Mouse (Mus musculus) c-Kit-positive CD71-positive TER-119-negative erythroid progenitor cells, embryonic 14.5 days (primary cell): ENCODE measurements at regions not wholly inside any gene's neighbourhood (a gene's known extent, or its start where the extent isn't known, plus 50 kb on each side); places are given as distances from the start of the nearest gene placed in this dataset.

Experiments used
- DNase-seq: peaks from one replicate; pipeline ENCODE4 v3.0.0-alpha.2; 2013; ENCODE audit warnings: low read depth

- no peak for DNase-seq
Measured at GRCm38 (mm10) chr9:112014796-112015195, 220.9 kb downstream of the Arpp21 start.

DNA sequence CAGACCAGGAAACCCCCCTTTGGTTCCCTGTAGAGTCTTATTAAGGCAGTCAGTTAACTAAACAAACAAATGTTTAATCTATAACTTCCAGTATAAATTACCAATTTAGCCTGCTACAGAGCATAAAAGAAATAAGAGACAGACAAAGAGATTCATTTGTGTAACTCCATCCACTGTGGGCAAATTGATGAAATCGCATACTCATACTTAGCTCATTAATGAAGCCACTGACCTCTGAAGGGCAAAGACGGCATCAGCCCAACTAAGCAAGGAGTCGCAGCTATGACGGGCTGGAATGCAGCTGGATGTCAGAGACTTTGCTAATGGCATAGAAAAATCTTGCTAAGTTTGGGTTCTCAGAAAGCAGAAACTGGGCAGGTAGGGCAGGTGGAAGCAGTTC lies 241.3 kb downstream of the Arpp21 start:
- no peak for DNase-seq

DNA sequence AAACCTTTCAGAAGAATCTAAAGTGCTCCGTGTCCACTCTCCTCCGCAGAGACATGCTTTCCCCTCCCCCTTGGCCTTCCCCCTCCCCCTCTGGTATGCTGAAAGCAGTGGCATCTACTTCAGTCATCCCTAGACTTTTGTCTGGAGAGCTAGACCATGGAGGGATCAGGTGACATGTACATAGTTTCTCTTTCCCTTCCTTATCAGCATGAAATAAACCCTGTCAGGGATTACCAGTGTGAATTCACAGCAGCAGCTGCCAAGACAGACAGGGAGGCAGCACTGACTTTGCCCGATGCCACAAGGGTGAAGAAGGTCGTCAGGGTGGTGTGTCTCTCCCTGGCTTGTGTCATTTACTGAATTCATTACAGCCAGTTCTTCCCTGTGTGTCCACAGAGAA lies 241.9 kb downstream of the Arpp21 start:
- no peak for DNase-seq

DNA sequence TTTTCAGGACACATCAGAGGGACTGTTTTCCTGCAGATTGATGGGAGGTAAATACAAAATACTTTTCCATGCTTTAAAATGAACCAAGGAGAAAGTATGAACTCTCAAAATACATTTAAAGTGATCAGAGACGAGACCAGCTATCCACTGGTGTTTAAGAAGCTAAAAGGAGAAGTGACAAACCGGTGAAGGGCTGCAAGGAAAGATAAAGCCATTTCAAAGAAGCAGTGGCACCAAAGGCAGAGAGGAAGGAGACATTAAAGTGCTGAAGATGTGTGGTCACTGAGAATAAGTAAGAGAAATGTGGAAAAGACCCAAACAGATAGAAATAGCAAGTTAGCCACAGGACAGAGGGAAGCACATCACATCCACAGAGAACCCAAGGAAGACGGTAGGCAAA lies 245.7 kb downstream of the Arpp21 start:
- no peak for DNase-seq

DNA sequence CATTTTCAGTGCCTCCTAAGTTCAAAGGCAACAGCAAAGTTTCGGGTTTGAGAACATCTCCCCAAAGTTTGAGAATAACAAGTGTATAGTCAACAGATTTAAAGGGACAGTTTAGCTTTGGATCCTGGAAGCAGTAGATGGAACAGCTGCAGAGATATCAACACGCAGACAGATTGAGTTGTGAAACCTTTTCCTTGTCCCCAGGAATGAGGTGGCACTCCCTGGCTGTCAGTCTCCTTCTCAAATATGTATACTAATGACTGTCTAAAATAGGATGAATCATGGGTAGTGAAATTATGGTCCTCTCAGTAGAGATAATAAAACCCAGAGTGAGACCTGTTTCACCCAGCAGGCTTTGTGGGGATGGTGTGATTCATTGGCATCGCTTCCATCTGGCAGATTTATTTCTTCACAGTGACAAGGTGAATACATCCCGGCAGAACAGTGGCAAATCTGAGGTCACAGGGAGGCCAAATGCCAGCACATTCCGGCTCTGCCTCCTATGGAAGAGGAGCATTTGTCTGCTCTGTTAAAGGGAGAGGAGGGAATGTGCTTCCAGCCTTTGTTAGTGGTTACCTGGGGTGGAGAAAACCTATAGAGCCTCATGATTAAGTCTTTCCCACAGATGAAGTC lies 272.2 kb downstream of the Arpp21 start:
- no peak for DNase-seq

DNA sequence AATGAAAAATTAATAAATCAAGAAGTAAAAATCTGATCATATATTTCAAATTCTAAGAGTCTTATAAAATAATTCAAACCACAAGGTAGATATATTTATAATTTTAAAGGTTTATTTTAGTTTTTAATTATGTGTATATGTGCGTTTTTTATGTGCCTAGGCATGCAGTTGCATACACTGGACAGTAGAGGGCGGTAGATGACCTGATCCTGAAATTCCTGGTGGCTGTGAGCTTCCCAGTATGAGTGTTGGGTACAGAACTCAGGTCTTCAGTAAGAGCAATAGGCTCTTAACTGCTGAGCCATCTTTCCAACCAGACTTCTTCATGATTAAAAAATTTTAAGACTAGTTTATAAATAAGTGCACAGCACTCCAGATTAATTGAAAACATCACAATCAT lies 267.7 kb upstream of the Stac start:
- DNase-seq: no peak

GRCm38 (mm10) chr9:111939271-111940067 lies 249.3 kb upstream of the Stac start:
- no peak for DNase-seq

DNA sequence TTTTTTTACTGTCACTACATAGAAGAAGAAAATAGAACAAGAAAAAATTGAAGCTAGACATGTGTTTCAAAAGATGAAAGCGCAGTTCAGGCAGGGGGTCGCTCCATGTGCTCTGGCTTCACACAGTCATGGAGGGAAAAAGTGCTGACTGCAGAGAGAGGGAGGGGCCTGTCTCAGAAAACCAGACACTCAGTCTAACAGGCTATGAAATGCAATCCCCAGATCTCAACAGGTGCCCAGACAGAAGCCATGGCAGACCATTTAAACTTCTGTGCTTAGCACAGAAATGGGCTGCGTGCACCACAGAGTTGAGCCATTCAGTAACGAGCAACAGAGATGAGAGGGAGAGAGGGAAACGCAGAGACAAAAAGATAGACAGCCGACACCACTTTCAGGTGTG lies 242.3 kb upstream of the Stac start:
- no peak for DNase-seq

GRCm38 (mm10) chr9:111918275-111918940 lies 228.3 kb upstream of the Stac start:
- peak; percentile 17 for DNase-seq

DNA sequence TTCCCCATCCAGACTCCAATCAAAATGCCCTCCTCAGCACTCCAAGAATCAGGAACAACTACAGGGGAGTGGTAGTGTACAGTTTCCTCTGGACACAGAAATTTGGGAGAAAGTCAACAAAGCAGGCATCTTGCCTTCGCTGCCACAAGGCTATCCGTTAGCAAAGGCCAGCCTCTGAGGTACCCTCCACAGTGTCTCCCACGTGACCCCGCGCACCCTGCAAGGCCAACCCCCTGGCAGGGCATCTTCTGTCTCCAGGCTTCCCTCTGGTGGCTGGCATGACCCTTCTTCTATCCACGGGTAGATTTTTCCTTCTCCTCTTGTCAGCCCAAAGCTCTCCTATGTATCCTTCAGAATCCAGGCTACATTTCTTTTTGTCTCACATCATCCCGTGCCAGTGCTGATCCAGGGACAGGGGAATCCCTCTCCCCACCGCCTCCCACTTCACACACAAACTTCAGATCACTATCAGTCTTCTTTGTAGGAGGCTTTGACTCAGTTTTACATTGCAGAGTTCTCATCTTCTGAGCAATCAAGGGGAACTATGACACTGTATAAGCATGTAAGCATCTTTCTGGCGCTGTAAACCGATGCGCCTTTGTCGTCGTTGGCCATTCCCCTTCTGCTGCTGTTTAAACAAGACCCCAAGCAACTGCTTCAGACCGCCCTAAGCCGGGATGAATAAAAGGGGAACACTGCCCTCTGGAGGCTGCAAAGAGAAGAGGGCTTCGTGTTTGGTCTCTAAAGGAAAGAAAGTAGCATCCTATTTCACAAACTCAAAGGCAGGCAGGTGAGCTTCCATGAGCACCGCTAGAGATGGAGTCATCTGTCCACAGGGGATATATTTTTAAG lies 226.8 kb upstream of the Stac start:
- no peak for DNase-seq

DNA sequence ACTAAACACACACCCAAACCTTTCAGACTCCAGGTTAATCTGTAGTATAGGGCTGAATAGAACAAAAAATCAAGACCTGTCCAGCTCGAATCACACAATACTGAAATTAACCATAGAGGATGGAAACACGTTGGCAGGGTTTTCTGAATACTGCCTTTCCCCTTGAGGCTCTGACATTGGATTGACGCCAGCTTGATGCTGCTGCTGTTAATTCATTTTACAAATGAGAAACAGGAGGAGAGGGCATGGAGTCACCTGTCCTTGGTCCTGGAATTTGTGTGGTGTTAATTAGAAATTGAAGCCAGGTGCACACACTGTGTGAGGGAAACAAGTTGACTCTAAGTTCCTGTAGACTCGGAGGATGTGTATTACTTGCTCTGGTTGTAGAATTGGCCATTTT lies 218.7 kb upstream of the Stac start:
- no peak for DNase-seq

- DNase-seq: no peak
Measured at GRCm38 (mm10) chr9:111900196-111900595, 210.0 kb upstream of the Stac start.

DNA sequence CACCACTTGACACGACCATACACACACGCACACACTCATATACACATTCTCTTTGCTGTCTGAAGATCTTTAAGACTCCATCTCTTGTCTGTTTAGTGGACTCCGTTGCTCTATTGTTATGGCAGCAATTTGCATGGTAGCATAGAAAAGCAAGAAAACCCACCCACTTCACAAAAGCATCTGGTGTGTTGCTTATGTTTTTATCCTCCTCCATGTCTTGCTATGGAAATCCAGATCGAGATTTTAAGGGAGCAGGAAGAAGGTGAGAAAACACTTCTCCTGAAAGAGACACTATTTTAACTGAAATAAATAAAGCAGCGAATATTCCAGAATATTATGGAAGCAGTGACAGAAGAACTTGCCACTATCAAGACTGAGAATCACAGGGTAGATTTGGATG lies 207.5 kb upstream of the Stac start:
- DNase-seq: no peak

GRCm38 (mm10) chr9:111879710-111880109 lies 189.6 kb upstream of the Stac start:
- DNase-seq: no peak

DNA sequence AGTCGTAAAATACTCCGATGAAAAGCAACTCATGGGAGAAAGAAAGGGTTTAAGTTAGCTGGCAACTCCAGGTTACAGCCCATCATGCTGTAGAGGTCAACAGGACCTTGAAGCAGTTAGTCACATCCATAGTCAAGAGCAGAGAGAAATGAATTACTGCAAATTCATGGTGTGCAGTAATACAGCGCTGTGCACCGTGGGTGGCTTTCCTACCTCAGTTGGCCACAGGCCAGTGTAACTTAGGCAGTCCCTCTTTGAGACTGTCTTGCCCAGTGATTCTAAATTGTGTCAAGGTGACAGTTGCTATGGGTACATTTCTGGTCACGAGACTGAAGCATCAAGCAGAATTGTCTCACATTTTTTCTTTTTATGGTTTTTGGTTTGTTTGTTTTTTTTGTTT lies 186.7 kb upstream of the Stac start:
- DNase-seq: no peak

GRCm38 (mm10) chr9:111870466-111870865 lies 180.3 kb upstream of the Stac start:
- no peak for DNase-seq

DNA sequence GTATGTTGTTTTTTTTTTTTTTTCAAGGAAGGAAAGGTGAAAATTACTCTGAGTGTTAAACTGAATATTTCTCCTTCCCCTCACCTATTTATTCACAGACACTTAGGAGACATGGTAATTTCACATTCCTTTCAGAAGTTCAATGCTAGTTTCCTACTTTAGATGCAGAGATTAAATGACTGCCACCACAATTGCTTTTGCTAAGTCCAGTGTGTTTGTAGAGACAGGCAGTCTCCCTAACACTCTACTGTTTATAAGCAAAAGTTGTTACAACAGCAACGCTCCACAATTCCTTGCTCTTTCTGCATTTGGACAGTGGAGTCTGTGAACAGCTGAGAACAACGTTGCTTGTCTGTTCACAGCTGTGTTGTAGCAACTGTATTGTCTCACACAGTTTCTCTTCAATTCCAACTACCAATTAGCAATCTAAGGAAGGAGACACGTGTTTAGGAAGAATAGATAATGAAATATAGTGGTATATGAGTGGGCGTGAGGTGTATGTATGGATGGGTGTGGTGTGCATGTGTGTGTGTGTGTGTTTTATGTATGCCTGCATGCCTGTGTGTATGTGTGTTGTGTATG lies 179.7 kb upstream of the Stac start:
- no peak for DNase-seq

DNA sequence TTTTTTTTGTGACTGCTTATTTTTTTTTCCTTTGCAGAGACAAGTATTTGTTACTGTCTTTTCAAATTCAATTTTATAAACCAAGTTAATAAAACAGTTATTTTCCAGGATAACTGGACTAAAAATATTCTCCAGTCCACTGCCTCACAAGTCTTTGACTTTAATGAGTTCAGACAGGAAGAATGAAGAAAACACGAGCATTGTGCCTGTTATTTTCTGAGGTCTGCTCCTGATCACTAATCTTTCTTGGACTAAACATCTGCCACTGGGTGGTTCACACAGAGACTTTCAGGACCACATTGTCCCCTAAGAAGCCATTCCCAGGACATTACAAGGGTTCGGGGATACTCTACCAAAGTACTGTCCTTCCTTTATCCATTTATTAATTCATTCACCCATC lies 167.9 kb upstream of the Stac start:
- no peak for DNase-seq

DNA sequence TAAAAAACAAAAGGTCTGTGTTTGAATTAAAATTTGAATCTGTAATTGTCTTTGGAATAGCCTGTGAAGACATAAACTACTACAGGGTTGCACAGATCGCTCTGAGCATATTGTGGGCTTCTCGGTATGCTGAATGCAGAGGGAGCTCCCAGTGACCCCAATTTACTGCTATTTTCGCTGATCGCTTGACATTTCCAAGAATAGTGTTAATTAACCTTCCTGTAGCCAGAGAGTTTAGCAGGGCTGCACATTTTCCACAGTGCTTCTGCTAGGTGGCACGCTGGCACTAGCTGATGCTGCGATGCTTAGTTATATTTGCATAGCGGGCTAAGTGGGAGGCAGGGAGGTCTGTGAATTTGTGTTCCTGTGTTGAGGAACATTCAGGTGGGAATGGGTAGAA lies 164.8 kb upstream of the Stac start:
- no peak for DNase-seq

- no peak for DNase-seq
Measured at GRCm38 (mm10) chr9:111846366-111846765, 156.2 kb upstream of the Stac start.

- DNase-seq: no peak
Measured at GRCm38 (mm10) chr9:111841151-111841550, 151.0 kb upstream of the Stac start.
